Mouse (Mus musculus) ovary, postnatal 10 days (tissue): ENCODE data around the gene Cdk5r1.

Source experiments
- DNase-seq: peaks from one replicate; pipeline ENCODE4 v3.0.0; 2022; ENCODE audit warnings: low spot score

The Cdk5r1 gene

GRCm38 (mm10) chr11:80504519-80505385, 27.9 kb downstream of the Cdk5r1 start:
- DNase-seq, result no peak

GRCm38 (mm10) chr11:80505581-80505980, 28.8 kb downstream of the Cdk5r1 start:
- DNase-seq, result no peak

GRCm38 (mm10) chr11:80506483-80506882, 29.7 kb downstream of the Cdk5r1 start:
- DNase-seq, result no peak

- DNase-seq, result no peak
Observed at GRCm38 (mm10) chr11:80507791-80508190, 31.0 kb downstream of the Cdk5r1 start.

GRCm38 (mm10) chr11:80508361-80509175, 31.7 kb downstream of the Cdk5r1 start:
- no peak for DNase-seq

GRCm38 (mm10) chr11:80509176-80509506, 32.3 kb downstream of the Cdk5r1 start:
- DNase-seq, result no peak

- DNase-seq, result no peak
Observed at GRCm38 (mm10) chr11:80510124-80510523, 33.3 kb downstream of the Cdk5r1 start.

GRCm38 (mm10) chr11:80512313-80513056, 35.7 kb downstream of the Cdk5r1 start:
- DNase-seq, result no peak

- no peak for DNase-seq
Observed at GRCm38 (mm10) chr11:80513796-80514195, 37.0 kb downstream of the Cdk5r1 start.

GRCm38 (mm10) chr11:80515346-80515745, 38.5 kb downstream of the Cdk5r1 start:
- DNase-seq, result no peak

- no peak for DNase-seq
Observed at GRCm38 (mm10) chr11:80515895-80516294, 39.1 kb downstream of the Cdk5r1 start.

- DNase-seq, result no peak
Observed at GRCm38 (mm10) chr11:80518421-80519367, 41.9 kb downstream of the Cdk5r1 start.

- DNase-seq, result no peak
Observed at GRCm38 (mm10) chr11:80521148-80521547, 44.3 kb downstream of the Cdk5r1 start.

- DNase-seq, result no peak
Observed at GRCm38 (mm10) chr11:80522852-80523251, 46.0 kb downstream of the Cdk5r1 start.

- DNase-seq, result no peak
Observed at GRCm38 (mm10) chr11:80523410-80523809, 46.6 kb downstream of the Cdk5r1 start.

GRCm38 (mm10) chr11:80524213-80524612, 47.4 kb downstream of the Cdk5r1 start:
- DNase-seq, result no peak

GRCm38 (mm10) chr11:80527697-80528096, 50.9 kb downstream of the Cdk5r1 start:
- DNase-seq, result no peak

GRCm38 (mm10) chr11:80529149-80529548, 52.3 kb downstream of the Cdk5r1 start:
- no peak for DNase-seq
